Mouse (Mus musculus): ENCODE measurements around the gene Pkd2.

The Pkd2 gene

DNA sequence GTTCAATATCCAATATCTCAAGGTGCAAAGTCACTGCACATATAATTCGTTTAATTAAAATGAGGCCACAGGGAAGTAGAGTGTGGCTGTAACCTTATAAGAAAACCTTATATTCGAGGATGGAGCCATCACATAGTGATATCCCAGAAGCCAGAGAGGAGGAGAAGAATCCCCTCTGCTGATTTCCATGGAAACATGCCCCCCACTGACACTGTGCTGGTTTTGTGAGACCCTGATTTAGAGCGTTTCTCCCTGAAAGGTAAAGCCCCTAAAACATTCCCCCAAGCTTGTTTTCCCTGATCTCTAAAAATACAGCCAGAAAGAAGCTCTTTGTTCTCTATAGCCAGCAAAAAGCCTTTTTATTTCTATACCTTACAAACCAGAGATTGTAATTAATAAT, 9.8 kb upstream of the Pkd2 start:
- Histone ChIP-seq H3K36me3 (ENCODE audit: control insufficient read depth, insufficient read depth, low read length, poor library complexity, severe bottlenecking) (no peaks in the 10 kb centered on the region), H3K27me3 (ENCODE audit: control insufficient read depth, insufficient read depth, low read length, poor library complexity, severe bottlenecking) (no peaks in the 10 kb centered on the region)
- no peak for DNase-seq (ENCODE audit: low read depth, low spot score)

DNA sequence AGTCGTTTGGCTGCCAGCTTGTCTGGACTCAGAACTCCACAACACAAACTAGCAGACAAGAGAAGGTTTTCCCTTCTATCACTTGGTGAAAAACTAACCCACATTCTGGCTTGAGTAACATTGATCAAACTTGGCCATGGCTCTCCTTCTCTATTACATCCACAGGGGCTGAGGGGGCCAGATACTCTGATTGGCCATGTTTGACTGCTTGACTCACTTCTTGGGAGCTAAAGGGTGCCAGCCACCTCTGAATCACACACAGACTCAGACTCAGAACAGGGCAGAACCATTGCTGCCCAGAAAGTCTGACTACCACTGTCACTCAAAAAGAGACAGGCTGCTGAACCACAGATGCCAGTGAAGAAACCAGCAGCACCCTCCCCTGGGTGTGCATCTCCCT, 6.2 kb upstream of the Pkd2 start:
- H3K27me3 ChIP-seq (ENCODE audit: control insufficient read depth, insufficient read depth, low read length, poor library complexity, severe bottlenecking) = no peaks in the 10 kb centered on the region
- H3K36me3 ChIP-seq (ENCODE audit: control insufficient read depth, insufficient read depth, low read length, poor library complexity, severe bottlenecking) = no peaks in the 10 kb centered on the region
- DNase-seq (ENCODE audit: low read depth, low spot score) = no peak

DNA sequence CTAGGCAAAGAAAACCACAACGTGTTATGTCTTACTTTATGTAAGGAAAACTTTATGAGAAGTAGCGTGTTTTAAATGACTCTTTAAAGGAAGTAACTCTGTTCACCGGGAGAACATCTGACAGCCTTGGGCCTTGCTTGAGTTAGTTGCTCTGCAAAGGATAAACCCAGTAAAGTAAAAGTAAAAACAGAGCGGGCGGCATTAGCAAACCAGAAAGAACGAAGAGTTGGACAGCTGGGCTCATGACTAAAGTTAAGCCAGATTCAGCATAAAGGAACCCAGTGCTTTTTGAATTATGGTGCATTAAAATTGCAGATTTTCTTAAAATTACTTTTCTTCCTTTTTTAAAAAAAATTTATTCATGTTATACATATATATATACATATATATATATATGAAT, 4.7 kb upstream of the Pkd2 start:
- no peaks in the 10 kb centered on the region for H3K27me3 ChIP-seq (ENCODE audit: control insufficient read depth, insufficient read depth, low read length, poor library complexity, severe bottlenecking)
- DNase-seq (ENCODE audit: low read depth, low spot score) = no peak
- H3K36me3 ChIP-seq (ENCODE audit: control insufficient read depth, insufficient read depth, low read length, poor library complexity, severe bottlenecking) = no peaks in the 10 kb centered on the region

DNA sequence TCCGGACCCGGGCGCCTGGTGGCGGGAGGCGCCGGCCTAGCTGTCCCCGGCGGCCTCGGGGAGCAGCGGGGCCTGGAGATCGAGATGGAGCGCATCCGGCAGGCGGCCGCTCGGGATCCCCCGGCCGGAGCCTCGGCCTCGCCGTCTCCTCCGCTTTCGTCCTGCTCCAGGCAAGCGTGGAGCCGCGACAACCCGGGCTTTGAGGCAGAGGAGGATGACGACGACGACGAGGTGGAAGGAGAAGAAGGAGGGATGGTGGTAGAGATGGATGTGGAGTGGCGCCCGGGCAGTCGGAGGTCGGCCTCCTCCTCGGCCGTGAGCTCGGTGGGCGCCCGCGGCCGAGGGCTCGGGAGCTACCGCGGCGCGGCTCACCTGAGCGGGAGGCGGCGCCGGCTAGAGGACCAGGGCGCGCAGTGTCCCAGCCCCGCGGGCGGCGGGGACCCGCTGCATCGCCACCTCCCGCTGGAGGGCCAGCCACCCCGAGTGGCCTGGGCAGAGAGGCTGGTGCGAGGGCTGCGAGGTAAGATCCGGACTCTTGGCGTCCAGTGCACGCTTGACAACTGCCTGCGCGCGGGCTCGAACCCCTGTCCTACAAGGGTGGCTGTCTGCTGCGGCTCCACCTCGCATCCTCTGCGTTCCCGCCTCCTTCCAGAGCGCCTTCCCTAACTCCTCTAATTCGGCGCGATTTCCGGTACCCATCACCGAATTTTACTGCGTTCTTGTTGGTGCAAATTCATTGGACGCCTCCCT, 631 bp downstream of the Pkd2 start:
- no peak for DNase-seq (ENCODE audit: low read depth, low spot score)
- no peaks in the 10 kb centered on the region for H3K27me3 ChIP-seq (ENCODE audit: control insufficient read depth, insufficient read depth, low read length, poor library complexity, severe bottlenecking)
- no peaks in the 10 kb centered on the region for H3K36me3 ChIP-seq (ENCODE audit: control insufficient read depth, insufficient read depth, low read length, poor library complexity, severe bottlenecking)

DNA sequence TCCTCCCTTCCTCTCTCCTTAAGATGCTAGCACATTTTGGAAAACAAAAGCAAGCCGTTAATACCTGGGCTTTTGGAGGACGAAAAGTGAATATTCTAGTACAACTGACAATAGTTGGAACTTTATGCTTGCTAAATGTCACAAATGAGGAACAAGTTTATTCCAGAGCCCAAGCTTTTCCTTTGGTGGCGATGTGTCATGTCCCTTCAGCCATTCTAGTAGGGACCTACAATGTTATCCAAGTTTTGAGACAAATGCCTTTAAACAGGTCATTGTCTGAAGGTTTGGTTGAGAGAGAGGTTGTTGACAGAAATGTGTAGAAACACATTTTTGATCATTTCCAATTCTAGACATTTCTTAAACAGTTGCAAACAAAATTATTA, 1.2 kb downstream of the Pkd2 start:
- no peaks in the 10 kb centered on the region for H3K36me3 ChIP-seq (ENCODE audit: control insufficient read depth, insufficient read depth, low read length, poor library complexity, severe bottlenecking)
- H3K27me3 ChIP-seq (ENCODE audit: control insufficient read depth, insufficient read depth, low read length, poor library complexity, severe bottlenecking) = no peaks in the 10 kb centered on the region
- no peak for DNase-seq (ENCODE audit: low read depth, low spot score)

DNA sequence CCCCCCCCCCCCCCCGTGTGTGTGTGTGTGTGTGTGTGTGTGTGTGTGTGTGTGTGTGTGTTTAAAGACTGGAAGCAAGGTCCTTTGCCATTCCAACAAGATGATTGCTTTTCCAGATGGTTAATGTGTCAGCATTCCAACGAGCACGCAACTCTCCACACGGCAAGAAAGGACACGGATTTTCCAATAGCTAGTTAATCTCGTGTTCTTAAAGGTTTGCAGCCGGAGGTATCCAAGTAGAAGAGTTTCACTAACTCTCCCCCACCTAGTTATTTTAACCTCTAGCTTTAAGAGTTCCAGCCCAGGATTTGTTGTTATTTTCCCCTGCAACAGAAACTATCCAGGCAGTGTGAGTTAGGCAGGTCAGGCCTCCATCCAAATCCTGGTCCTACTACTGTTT, 1.6 kb downstream of the Pkd2 start:
- no peaks in the 10 kb centered on the region for H3K27me3 ChIP-seq (ENCODE audit: control insufficient read depth, insufficient read depth, low read length, poor library complexity, severe bottlenecking)
- DNase-seq (ENCODE audit: low read depth, low spot score) = no peak

DNA sequence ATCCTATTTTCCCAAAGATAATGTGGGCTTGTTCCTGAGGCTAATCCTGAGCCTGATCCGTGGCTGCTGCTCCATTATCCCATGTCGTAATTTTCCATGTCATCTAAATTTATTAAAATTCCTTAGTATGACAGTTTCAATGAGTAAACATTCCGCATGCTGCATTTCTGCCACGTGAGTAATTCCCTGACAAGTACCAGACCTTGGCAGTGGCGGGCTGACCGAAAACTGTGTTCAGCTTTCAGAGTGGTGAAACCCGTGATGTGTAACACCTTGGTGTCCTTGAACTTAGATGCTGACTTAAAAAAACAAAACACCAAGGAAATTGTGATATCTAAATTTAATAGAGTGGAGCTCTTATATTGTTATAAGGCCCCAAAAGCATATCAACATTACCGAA, 6.0 kb downstream of the Pkd2 start:
- no peak for DNase-seq (ENCODE audit: low read depth, low spot score)
- Histone ChIP-seq H3K36me3 (ENCODE audit: control insufficient read depth, insufficient read depth, low read length, poor library complexity, severe bottlenecking) (no peaks in the 10 kb centered on the region), H3K27me3 (ENCODE audit: control insufficient read depth, insufficient read depth, low read length, poor library complexity, severe bottlenecking) (no peaks in the 10 kb centered on the region)

More for the DNA sequence above, 1.6 kb downstream of the Pkd2 start:
- H3K36me3 ChIP-seq (ENCODE audit: control insufficient read depth, insufficient read depth, low read length, poor library complexity, severe bottlenecking) = no peaks in the 10 kb centered on the region

DNA sequence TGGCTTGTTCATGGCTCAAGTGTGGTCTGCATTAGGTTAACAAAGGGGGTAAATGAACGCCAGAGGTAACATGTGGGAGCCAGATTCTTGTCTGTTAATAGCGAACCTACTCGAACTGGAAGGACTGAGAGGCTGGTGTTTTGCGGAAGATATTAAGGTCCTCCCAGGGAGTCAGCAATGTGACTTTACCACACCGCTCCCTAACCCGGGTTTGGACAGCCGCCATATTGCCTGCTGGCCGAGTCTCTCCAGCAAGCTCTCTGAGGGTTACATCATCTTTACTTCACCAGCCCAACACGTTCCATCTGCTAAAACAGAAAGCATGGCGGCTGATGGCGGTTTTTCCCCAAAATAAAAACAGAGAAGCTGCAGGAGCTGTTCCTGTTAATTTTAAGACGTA, 6.5 kb downstream of the Pkd2 start:
- Histone ChIP-seq H3K27me3 (ENCODE audit: control insufficient read depth, insufficient read depth, low read length, poor library complexity, severe bottlenecking) (no peaks in the 10 kb centered on the region), H3K36me3 (ENCODE audit: control insufficient read depth, insufficient read depth, low read length, poor library complexity, severe bottlenecking) (no peaks in the 10 kb centered on the region)
- no peak for DNase-seq (ENCODE audit: low read depth, low spot score)

DNA sequence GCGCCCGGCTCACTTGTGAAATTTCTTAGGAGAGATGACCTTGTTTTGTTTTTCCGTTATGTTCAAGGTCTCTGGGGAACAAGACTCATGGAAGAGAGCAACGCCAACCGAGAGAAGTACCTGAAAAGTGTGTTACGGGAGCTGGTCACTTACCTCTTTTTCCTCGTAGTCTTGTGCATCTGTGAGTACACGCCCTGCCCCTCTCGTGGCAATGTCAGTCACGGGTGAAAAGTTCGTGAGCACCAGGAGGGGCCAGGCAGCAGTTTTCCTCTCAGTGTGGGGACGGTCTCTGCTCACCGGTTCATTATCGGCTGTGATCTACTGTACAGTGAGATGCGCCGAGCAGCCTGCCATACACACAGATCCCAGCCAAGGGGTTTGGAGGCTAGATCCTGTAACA, 7.6 kb downstream of the Pkd2 start:
- DNase-seq (ENCODE audit: low read depth, low spot score) = no peak
- Histone ChIP-seq H3K36me3 (ENCODE audit: control insufficient read depth, insufficient read depth, low read length, poor library complexity, severe bottlenecking) (no peaks in the 10 kb centered on the region), H3K27me3 (ENCODE audit: control insufficient read depth, insufficient read depth, low read length, poor library complexity, severe bottlenecking) (no peaks in the 10 kb centered on the region)

DNA sequence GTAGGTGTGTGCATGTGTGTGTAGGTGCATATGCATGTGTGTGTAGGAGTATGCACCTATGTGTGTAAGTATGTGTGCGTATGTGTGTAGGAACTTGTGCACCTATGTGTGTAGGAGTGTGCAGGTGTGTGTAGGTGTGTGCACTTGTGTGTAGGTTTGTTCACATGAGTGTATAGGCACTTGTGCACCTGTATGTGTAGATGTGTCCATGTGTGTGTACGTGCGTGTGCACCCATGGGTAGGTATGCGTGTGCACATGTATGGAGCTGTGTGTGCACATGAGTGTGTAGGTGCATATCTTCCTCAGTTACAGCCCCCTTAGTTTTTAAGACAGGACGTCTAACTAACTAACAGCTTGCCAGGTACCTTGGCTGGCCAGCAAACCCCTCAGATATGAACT, 9.3 kb downstream of the Pkd2 start:
- H3K36me3 ChIP-seq (ENCODE audit: control insufficient read depth, insufficient read depth, low read length, poor library complexity, severe bottlenecking) = no peaks in the 10 kb centered on the region
- no peak for DNase-seq (ENCODE audit: low read depth, low spot score)
- H3K27me3 ChIP-seq (ENCODE audit: control insufficient read depth, insufficient read depth, low read length, poor library complexity, severe bottlenecking) = no peaks in the 10 kb centered on the region

DNA sequence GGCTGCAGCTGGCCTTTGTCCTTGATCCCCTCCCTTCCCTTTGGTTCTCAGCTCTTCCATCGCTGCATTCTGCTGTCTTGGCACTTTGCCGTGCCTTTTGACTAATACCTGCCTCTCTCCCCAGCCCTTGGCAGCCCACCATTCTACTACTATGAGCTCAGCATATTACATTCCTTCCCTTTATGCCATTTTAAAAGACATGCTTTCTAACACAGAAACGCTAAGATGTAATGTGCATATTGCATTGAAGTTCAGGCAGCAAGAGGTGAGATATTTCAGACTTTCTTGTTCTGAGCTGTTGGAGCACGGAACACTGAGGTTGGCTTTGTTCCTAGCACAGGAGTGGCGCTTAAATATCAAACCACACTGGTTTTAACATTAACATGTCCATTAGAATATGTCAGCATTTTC, 11.7 kb downstream of the Pkd2 start:
- no peak for DNase-seq (ENCODE audit: low read depth, low spot score)
- H3K27me3 ChIP-seq (ENCODE audit: control insufficient read depth, insufficient read depth, low read length, poor library complexity, severe bottlenecking) = no peaks in the 10 kb centered on the region
- no peaks in the 10 kb centered on the region for H3K36me3 ChIP-seq (ENCODE audit: control insufficient read depth, insufficient read depth, low read length, poor library complexity, severe bottlenecking)

DNA sequence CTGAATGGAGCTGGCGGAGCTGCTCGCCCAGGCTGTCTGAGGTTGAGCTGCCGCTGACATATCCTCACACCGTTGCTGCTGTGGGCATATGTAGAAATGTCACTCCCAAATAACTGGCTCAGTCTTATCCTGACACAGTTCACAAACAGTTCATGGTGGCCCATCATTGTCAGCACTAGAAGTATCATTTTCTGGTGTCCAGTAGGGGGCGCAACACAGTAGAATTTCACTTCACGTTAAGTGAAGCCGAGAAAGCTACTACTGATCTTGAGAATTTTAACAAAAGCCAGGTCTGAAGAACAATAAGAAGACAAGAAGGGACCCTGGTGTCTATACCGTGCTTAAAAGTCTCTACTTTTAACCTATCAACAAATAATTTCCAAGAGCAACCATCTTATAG, 13.1 kb downstream of the Pkd2 start:
- H3K27me3 ChIP-seq (ENCODE audit: control insufficient read depth, insufficient read depth, low read length, poor library complexity, severe bottlenecking) = no peaks in the 10 kb centered on the region
- no peaks in the 10 kb centered on the region for H3K36me3 ChIP-seq (ENCODE audit: control insufficient read depth, insufficient read depth, low read length, poor library complexity, severe bottlenecking)
- DNase-seq (ENCODE audit: low read depth, low spot score) = peak; percentile 10

DNA sequence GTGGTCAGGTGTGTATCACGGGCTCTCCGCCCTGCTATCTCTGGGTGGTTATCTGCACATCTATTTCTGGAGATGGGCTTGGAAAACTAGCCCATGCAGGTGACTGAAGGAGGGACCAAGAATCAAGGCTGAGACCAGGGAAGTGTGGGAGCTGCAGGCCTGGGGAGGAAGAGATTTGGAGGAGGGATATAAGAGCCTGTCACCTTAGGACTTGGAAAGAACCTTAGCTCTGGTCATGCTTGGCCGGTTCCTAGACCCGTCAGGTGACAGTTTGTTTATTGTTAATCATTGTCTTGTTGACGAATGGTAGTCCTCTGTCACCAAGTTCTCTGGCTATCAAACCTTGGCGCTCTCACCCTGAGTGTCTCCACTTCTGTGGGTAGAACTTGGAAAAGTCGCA, 21.1 kb downstream of the Pkd2 start:
- no peak for DNase-seq (ENCODE audit: low read depth, low spot score)
- Histone ChIP-seq H3K27me3 (ENCODE audit: control insufficient read depth, insufficient read depth, low read length, poor library complexity, severe bottlenecking) (no peaks in the 10 kb centered on the region), H3K36me3 (ENCODE audit: control insufficient read depth, insufficient read depth, low read length, poor library complexity, severe bottlenecking) (no peaks in the 10 kb centered on the region)

DNA sequence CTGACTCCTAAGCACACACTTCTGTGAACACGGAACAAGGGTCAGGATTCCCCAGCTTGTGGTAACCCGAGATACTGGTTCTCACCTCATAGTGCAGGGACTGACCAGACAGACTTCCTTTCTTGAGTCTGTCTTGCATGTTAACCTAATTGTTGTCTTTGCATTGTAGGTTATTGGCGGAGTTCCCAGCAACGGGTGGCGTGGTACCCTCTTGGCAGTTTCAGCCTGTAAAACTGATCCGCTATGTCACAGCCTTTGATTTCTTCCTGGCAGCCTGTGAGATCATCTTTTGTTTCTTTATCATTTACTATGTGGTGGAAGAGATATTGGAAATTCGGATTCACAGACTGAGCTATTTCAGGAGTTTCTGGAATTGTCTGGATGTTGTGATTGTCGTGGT, 23.6 kb downstream of the Pkd2 start:
- no peaks in the 10 kb centered on the region for H3K27me3 ChIP-seq (ENCODE audit: control insufficient read depth, insufficient read depth, low read length, poor library complexity, severe bottlenecking)
- no peaks in the 10 kb centered on the region for H3K36me3 ChIP-seq (ENCODE audit: control insufficient read depth, insufficient read depth, low read length, poor library complexity, severe bottlenecking)
- no peak for DNase-seq (ENCODE audit: low read depth, low spot score)

DNA sequence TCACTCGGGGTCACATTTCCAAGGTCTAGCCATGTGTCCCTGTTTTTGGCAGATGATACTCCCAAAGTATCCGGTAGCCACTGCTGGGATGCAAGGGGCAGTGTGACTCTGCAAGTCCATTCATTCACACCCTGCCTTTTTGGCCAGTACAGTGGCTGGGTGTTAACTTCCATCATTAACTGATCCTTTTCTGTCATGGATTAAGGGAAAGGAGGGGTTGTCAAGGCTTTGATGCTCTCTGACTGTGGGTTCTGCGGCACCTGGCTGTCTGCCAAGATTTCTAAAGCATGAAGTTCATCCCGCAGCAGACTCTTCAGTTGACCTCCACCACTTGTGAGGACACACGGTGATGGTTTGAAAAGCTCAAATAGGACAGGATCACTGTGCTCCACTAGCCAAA, 32.3 kb downstream of the Pkd2 start:
- DNase-seq (ENCODE audit: low read depth, low spot score) = no peak
- no peaks in the 10 kb centered on the region for H3K36me3 ChIP-seq (ENCODE audit: control insufficient read depth, insufficient read depth, low read length, poor library complexity, severe bottlenecking)

DNA sequence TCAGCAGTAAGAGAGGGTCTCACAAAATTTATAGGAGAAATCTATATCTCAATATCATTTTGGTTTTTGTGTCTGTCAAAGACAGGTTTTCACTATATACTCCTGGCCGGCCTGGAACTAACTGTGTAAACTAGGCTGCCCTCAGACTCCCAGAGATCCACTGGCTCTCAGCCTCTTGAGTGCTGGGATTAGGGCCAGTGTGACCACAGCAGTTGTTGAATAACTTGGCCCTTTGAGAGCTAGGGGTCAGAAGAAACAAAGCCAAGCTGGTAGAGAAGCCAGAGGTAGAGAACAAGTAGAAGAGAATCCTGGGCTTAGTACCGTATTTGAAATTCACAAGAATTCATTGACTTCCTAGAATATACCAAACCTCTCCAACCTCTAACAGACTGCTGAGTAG, 45.6 kb downstream of the Pkd2 start:
- H3K36me3 ChIP-seq (ENCODE audit: control insufficient read depth, insufficient read depth, low read length, poor library complexity, severe bottlenecking) = no peaks in the 10 kb centered on the region
- DNase-seq (ENCODE audit: low read depth, low spot score) = no peak
- H3K27me3 ChIP-seq (ENCODE audit: control insufficient read depth, insufficient read depth, low read length, poor library complexity, severe bottlenecking) = no peaks in the 10 kb centered on the region

More for the DNA sequence above, 32.3 kb downstream of the Pkd2 start:
- no peaks in the 10 kb centered on the region for H3K27me3 ChIP-seq (ENCODE audit: control insufficient read depth, insufficient read depth, low read length, poor library complexity, severe bottlenecking)

Data from splenic B cell, adult 2 months (primary cell).